Mouse (Mus musculus): ENCODE measurements around the gene Gm17332.
"Not testable (repeated sequence)": the region's sequence is repeated elsewhere in the genome, so short reads cannot be mapped to it uniquely, and the experiment has no call there.

The Gm17332 gene

DNA sequence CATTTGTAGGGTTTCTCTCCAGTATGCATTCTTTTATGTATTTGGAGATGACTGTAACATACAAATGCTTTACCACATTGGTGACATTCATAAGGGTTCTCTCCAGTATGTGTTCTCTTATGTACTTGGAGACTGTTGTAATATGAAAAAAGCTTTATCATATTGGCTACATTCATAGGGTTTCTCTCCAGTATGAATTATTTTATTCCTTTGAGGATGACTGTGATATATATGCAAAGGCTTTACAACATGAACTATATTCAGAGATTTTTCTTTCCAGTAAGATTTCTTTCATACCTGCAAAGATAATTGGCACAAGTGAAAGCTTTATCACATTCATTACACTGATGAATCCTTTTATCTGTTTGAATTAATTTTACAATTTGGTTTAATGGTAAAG lies at the start of gene Gm17332:
Gm17332 (minus strand) TSS at position 101 of the 400 bp plus-strand sequence.
- DNase-seq (ENCODE audit: low read depth in 2 of 2, low spot score in 2 of 2) = no peak

DNA sequence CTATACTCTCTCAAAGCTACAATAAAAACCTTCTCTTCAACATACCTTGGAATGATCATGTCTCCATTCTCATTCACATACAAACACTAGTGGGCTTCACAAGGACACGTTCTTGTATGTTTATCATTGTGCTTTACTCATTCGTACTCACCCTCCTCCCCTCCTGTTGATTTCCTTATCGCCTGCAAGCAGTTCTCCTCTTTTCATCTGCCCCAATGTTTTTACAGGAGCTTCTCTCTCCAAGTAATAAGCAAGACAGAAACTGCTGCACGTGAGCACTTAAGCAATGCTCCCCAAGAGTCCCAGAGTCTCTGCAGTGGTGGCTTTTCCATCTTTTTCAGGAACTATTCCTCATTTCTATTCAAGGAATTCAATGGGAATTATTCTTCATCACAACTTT lies 47.7 kb upstream of the Gm17332 start:
- DNase-seq (ENCODE audit: low read depth in 2 of 2, low spot score in 2 of 2) = no peak

DNA sequence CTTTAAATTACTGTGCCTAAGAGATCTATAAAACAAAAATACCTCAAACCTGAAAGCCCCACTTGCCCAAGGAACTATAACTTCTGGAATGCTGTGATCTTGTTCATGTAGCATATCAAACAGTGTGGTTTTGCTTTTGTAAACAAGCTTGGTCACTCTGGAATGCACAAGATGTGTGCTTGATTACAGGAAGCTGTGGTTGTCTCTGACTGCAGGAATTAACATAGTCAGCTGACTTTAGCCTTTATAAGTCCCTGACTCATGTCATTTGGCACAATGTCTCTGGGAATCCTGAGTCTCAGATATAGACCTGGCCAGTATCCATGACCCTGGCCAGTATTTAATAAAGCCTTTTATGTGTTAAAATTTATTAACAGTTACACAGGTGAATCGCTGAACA lies 43.1 kb upstream of the Gm17332 start:
- DNase-seq (ENCODE audit: low read depth in 2 of 2, low spot score in 2 of 2) = no peak

DNA sequence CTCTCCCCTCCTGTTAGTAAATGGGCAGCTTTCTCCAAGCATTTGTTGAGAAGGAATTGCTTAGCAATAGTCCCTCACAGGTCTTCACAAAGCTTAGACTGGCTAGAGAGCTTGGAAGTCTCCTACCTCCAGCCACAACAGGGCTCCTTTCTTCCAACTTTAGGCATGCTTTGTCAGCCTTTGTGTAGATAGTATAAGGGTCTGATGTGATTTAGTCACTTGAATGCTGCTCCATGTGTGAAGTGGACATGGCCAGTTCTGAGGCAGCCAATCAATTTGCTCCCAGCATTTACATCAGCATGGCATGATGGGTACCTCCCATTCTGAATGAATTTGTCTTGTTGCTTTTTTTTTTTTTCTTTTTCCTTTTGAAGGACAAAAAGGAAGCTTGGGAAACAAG lies 35.7 kb upstream of the Gm17332 start:
- no peak for DNase-seq (ENCODE audit: low read depth in 2 of 2, low spot score in 2 of 2)

DNA sequence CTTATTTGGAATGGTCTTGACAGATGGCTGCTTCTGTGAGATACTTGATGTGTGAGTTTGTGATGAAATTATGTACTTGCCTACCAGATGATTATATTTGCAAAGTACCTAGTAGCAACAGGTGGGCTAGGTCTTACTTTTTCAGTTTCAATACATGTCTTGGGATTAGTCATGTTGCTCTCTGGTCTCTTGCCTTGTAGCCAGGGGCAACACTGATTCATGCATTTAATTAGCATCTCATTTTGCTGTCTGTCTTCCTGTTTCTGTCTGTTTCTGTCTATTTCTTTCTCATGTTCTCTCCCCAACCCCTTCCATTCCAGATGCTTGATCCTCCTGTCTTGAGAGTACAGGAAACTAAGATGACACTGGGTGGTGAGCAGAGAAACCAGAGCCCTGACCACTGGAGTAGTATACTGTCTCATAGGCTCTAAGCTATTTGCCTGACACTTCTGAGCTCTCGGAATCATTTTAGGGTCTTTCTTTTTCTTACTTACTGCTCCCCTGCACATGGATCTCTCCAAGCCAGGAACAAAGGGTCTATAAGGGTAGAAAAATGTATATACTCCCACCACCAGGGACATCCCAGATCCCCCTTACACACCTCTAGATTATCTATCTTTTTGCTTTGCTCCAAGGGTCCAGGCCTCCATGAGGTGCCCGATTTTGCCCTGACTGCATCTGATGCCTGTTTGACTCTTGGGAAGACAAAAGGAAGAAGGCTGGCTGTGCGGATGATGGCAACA lies 13.5 kb upstream of the Gm17332 start:
- DNase-seq (ENCODE audit: low read depth in 2 of 2, low spot score in 2 of 2) = no peak

DNA sequence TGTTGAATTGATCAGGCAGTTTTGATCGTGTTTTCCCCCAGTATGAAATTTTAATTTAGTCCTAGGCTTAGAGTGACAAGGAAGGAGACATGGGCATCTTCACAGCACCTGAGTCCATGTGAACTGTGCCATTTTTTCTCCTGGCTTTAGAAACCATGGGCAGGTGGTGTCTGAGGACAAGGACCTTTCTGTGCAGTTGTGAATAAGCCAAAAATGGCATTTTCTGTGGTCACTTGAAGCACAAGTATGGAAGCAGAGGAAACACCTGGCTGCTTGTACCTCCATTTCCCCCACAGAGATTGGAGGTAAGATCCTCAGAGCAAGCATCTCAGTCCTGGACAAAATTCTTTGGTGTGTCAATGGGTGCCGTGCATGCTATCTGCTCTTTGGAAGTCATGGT lies 12.5 kb upstream of the Gm17332 start:
- no peak for DNase-seq (ENCODE audit: low read depth in 2 of 2, low spot score in 2 of 2)

DNA sequence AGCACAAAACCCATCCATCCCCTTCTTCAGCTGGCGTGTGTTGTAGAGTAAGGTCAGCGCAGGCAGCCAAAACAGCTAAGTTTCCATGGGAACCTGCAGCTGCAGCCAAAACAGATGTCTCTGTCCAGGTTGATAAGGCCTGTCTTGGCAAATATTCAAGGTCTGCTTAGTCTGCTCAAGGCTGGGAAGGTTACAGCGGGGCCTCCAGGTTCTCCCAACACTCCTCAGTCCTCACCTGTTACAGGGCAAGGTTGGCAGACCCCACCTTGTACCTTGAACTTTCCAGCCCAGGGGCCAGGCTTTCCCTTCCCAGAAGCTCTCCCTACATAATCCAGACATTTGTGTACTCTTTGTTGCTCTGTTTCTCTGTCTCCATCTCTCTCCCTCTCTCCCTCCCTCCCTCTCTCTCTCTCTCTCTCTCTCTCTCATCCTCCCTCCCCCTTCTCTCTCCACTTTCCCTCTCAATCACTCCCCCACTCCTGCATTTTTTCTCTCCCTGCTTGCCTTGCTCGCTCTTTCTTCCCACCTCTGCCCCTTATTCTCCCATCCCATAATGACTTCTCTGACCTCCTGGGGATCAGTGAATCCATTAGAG lies 12.1 kb downstream of the Gm17332 start:
- DNase-seq (ENCODE audit: low read depth in 2 of 2, low spot score in 2 of 2) = no peak

DNA sequence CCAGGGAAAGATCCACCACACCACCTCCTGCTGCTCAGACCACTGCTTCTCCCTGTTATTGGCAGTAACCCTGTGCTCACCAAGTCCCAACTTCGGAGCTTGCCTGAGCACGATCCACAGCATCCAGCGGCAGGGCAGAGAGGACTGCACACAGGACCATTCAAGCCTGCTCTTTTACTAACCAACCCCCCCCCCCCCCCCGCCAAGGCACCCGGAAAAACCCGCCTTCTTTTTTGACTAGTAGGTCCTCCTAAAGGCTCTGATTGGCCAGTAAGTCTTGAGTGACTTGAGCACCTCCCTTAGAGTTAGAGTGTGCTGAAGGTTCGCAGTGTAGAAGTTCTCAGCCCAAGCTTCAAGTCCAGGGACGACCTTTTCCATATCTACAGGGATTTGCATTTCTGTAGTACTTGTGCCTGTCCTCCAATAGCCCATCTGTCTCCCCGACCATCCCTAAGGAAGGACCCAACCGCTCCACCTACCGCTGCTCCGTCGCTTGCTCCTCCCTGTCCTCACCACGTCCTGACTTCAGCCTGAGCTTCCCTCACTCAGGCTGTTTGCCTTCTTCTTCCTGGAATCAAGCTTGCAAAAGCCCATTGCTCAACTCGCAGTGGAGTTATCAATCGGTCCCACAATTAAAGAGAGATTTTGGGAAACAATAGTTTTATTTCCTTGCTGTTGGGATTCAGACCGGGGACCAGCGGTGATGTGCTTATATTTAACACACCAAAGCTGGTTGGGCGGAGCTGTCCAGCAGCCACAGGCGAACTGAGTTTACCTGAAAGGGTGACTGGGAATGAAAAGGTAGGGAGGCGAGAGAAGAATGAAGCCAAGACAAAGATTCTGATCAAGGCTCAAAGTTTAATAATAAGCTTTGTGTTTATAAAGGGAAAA lies 12.9 kb downstream of the Gm17332 start:
- DNase-seq (ENCODE audit: low read depth in 2 of 2, low spot score in 2 of 2) = no peak

DNA sequence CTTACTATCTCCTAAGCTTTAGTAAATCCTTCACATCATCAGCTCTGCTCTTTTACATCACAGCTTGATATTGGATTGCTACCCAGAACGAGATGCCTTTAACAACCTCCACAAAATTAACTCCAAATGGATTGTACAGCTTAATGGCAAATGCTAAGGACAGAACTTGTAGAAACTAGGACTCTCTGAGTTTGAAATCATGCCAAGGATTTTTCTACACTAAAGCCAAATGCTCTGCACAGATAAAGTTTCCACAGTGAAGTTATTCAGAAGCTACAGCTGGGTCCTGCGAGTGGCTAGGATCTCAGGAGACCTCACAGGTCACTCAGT lies 13.5 kb downstream of the Gm17332 start:
- DNase-seq (ENCODE audit: low read depth in 2 of 2, low spot score in 2 of 2) = no peak

DNA sequence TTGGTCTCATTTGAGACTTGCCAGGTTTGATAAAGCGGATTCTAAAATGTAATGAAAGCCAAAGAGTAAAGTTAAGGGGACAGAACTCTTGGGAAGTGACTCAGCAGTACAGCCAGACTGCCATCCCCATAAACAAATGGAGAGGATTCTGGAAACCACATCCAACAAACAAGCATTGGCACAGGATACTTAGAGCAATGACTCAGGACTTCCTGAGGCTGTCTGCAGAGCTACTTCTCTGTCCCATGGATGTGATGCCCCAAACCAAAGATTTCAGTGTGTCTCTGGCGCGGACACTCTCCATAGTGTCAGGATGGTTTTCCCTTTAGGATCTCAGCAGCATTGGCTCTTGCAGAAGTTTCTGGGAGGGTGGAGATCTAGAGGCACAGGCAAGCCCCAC lies 25.2 kb downstream of the Gm17332 start:
- no peak for DNase-seq (ENCODE audit: low read depth in 2 of 2, low spot score in 2 of 2)

DNA sequence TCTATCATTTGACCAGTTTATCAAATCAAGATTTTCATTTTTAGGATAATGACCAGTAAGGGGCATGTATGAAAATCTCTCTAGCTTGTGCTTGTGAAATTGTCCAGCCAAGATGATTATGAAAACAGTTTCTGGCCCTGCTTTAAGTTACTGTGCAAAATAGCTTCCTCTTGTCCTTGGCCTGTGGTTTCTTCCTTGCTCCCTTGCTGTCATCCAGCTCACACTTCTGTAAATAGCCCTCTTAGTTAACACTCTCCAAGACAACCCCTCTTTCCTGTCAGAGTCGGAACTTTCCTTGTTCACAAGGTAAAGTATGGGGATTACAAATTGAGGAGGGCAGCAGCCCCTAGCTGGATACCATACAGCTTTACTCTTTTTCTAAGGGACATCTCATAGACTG lies 43.9 kb downstream of the Gm17332 start:
- not testable (repeated sequence) for DNase-seq (ENCODE audit: low read depth in 2 of 2, low spot score in 2 of 2)

DNA sequence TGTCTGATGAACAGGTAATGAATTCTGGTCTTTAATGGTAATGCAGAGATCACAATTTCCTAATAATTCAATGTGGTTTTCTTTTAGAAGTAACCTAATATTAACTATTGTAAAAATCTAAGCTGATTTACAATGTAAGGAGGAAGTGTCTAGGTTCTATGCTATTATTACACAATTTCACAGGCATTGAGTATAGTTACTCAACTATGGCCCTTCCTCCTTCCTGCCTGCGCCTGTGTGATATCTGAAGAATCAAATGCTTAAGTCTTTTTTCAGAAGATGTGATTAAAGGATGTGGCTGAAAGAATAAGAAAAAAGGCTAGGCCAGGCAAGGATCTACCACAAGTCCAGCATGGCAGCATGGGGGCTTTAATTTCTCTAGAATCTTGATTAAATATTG lies 47.4 kb downstream of the Gm17332 start:
- not testable (repeated sequence) for DNase-seq (ENCODE audit: low read depth in 2 of 2, low spot score in 2 of 2)

DNA sequence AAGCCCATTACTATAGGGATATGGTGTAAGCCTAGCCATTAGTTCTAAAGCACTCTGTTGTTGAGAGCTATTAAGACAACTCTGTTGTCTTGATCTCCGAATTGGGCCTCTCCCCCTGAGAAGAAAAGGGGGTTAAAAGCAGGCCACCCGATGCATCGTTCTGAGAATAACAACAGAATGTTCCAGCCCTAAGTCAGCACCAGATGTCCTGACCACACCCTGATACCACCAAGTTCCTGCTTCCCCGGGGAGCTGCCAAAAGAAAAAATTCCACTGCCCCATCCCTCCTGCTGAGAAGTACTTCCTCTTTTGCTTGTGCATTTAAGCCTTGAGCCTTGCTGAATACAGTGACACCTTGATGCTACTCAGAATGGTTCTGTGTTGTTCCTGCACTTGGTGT lies 48.5 kb downstream of the Gm17332 start:
- not testable (repeated sequence) for DNase-seq (ENCODE audit: low read depth in 2 of 2, low spot score in 2 of 2)

All from CD8-positive naive resting alpha-beta T cell, adult 2 months (primary cell).